Mouse (Mus musculus): ENCODE measurements around the gene Ppp1r13b.

DNA sequence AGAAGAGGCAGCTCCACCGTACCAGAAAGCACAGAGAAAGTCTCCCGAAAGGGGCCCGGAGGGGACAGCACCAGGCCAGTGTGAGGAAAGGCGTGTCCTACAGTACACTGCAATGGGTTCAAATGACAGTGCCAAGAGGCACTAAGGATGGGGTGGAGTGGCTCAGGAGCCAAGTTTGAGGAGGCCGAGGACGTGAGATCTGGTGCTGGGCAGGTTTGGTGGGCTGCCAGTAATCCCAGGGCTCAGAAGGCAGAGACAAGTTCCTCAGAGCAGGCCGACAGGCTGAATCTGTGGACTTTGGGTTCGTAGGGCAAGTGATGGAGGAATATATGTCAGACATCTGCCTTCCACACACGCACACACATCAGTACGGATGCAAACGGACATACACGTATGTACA is 95.3 kb downstream of the Ppp1r13b start:
- TF ChIP-seq EP300 (IDR thresholded peaks at IDR 0.05; ENCODE audit: insufficient read depth, low read depth, low read length): no peak
- TF ChIP-seq CTCF (IDR thresholded peaks at IDR 0.05): no peak

All from heart, adult 2 months (tissue).